Mouse (Mus musculus) hindbrain, embryonic 12.5 days (tissue): ENCODE data around the gene Cpd. TPM values are rescaled to one million over a fixed set of nuclear protein-coding genes. Genes with fewer than 3 reads are reported as not detected.
A peak's percentile ranks its signal among the peaks of the same experiment; 100 is the strongest.

Experiments
- ATAC-seq: fragments of 200-750 bp; cut with Nextera tagmentation; 2 replicates; pipeline ENCODE4 v1.8.0; 2017; ENCODE audit warnings: moderate TSS enrichment; ENCODE audit not compliant: low FRiP score
- H3K27ac ChIP-seq: fragments of 300-500 bp; sonication (generic); 2 replicates; pipeline ENCODE4 v1.5.1; 2016; ENCODE audit warnings: mild to moderate bottlenecking
- H3K27me3 ChIP-seq: fragments of 300-500 bp; sonication (generic); 2 replicates; pipeline ENCODE4 v1.6.1; 2016; ENCODE audit warnings: mild to moderate bottlenecking
- H3K36me3 ChIP-seq: fragments of 300-500 bp; sonication (generic); 2 replicates; pipeline ENCODE4 v1.6.1; 2016; ENCODE audit warnings: mild to moderate bottlenecking
- H3K4me1 ChIP-seq: fragments of 300-500 bp; sonication (generic); 2 replicates; pipeline ENCODE4 v1.6.1; 2016
- H3K4me2 ChIP-seq: fragments of 300-500 bp; sonication (generic); replicated peaks from 2 replicates; pipeline ENCODE4 v1.6.1; 2016; ENCODE audit warnings: mild to moderate bottlenecking
- H3K4me3 ChIP-seq: fragments of 300-500 bp; sonication (generic); 2 replicates; pipeline ENCODE4 v1.5.1; 2016; ENCODE audit warnings: mild to moderate bottlenecking
- H3K9ac ChIP-seq: fragments of 300-500 bp; sonication (generic); 2 replicates; pipeline ENCODE4 v1.6.1; 2016; ENCODE audit warnings: mild to moderate bottlenecking, moderate library complexity
- H3K9me3 ChIP-seq: fragments of 300-500 bp; sonication (generic); replicated peaks from 2 replicates; pipeline ENCODE4 v1.6.1; 2016; ENCODE audit warnings: mild to moderate bottlenecking
- WGBS: fragments of 180-500 bp; shearing (Covaris S2); methylation state at CpG from one replicate; pipeline ENCODE4 v1.1.7; 2016; 5-methylcytosine and 5-hydroxymethylcytosine counted together
- polyA plus RNA-seq: library from polyadenylated mRNA; unstranded; fragments of >200 nt; fragmentation: Nextera tagmentation; extraction: Ambion mirVana; gene quantifications from 2 replicates; pipeline ENCODE4 v1.2.1, GENCODE M21; 2016

The Cpd gene
- polyA plus RNA-seq, 1 experiment from 2014 or later: 15.6 TPM

DNA sequence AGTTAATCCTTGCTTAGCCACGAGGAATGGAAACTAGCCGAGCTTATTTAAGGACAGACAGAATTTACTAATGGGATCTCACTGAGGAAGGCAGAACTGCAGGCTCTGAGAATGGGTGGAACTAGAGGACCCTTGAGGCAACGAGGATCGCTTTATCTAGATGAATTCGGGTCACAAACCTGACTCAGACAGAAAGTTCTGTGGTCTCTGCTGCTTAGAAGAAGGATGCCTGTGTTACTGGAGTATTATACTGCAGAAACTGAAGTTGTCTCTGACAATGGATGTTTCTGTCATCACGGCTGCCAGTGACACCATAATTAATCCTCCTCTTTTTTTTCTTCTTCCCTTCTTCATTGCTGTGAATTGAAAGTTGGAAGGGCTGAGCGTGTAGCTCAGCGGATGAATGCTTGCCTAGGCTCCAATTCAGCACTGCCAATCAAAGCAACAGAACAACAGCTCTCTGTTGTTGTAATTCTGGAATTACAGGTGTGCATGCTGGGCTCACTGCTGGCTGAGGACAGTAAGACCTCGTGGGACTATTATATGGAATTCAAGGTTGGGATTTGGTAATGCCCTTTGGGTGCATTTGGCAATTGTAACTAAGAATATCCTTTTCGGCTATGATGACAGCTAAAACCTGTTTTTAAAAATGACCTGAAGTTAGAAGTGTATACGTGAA lies 25.9 kb upstream of the Cpd start:
- Histone ChIP-seq H3K9me3 (no peaks in the 10 kb centered on the region), H3K9ac (no peak overlapping the region), H3K36me3 (no peaks in the 10 kb centered on the region), H3K27ac (no peak overlapping the region), H3K4me3 (no peak overlapping the region), H3K4me2 (no peak overlapping the region), H3K27me3 (no peaks in the 10 kb centered on the region), H3K4me1 (no peaks in the 10 kb centered on the region)
- 66% methylated on average over 11 of the region's 11 CpGs for WGBS
- no peak for ATAC-seq

GRCm38 (mm10) chr11:76861185-76861584 lies 14.4 kb upstream of the Cpd start:
- 98% methylated on average over 3 of the region's 3 CpGs for WGBS
- H3K9me3 ChIP-seq: no peaks in the 10 kb centered on the region

DNA sequence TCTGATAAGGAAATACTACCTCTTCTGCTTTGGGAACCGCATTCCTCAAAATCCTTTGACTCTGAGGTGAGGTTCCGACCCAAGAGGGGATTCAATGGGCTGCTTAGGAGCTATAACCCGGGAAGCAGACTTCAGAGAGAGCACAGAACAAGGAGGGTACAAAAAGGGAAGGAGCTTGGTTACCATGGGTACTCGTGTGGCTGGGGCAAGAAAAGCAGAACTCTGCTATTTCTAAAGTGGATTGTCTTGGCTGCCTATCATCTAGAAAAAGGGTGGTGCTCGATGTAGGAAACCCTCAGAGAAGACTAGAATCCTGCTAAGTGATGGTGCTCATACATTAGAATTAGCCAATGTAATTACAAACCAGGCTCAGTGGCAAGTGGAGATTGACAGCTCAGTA lies 12.4 kb upstream of the Cpd start:
- H3K27me3 ChIP-seq: no peaks in the 10 kb centered on the region
- no peak overlapping the region for H3K27ac ChIP-seq
- H3K9ac ChIP-seq: no peak overlapping the region
- H3K36me3 ChIP-seq: no peaks in the 10 kb centered on the region
- no peak overlapping the region for H3K4me3 ChIP-seq
- 63% methylated on average over 5 of the region's 5 CpGs for WGBS
- H3K4me2 ChIP-seq: no peak overlapping the region
- no peaks in the 10 kb centered on the region for H3K9me3 ChIP-seq
- H3K4me1 ChIP-seq: peaks cover 6% of the 10 kb centered on the region; the same call in 1 of the 2 replicates
- no peak for ATAC-seq

More at GRCm38 (mm10) chr11:76861185-76861584, 14.4 kb upstream of the Cpd start:
- Histone ChIP-seq H3K27ac (no peak overlapping the region), H3K9ac (no peak overlapping the region), H3K4me2 (no peak overlapping the region), H3K4me3 (no peak overlapping the region), H3K27me3 (no peaks in the 10 kb centered on the region), H3K36me3 (no peaks in the 10 kb centered on the region), H3K4me1 (no peaks in the 10 kb centered on the region)
- ATAC-seq: no peak

GRCm38 (mm10) chr11:76858781-76859180 lies 12.0 kb upstream of the Cpd start:
- Histone ChIP-seq H3K27me3 (no peaks in the 10 kb centered on the region), H3K27ac (no peak overlapping the region), H3K4me3 (no peak overlapping the region), H3K36me3 (no peaks in the 10 kb centered on the region), H3K4me2 (no peak overlapping the region), H3K4me1 (peaks cover 6% of the 10 kb centered on the region; the same call in 1 of the 2 replicates), H3K9me3 (no peaks in the 10 kb centered on the region), H3K9ac (no peak overlapping the region)
- ATAC-seq: no peak
- 77% methylated on average over 5 of the region's 5 CpGs for WGBS

- no peak overlapping the region for H3K4me2 ChIP-seq
- no peak overlapping the region for H3K9ac ChIP-seq
- H3K4me3 ChIP-seq: no peak overlapping the region
- no peaks in the 10 kb centered on the region for H3K36me3 ChIP-seq
- WGBS: 86% methylated on average over 7 of the region's 7 CpGs
- no peak overlapping the region for H3K27ac ChIP-seq
- no peaks in the 10 kb centered on the region for H3K27me3 ChIP-seq
- no peaks in the 10 kb centered on the region for H3K9me3 ChIP-seq
- no peak for ATAC-seq
- H3K4me1 ChIP-seq: peaks cover 6% of the 10 kb centered on the region; the same call in 1 of the 2 replicates
These were observed 10.3 kb upstream of the Cpd start for GRCm38 (mm10) chr11:76857111-76857510.

DNA sequence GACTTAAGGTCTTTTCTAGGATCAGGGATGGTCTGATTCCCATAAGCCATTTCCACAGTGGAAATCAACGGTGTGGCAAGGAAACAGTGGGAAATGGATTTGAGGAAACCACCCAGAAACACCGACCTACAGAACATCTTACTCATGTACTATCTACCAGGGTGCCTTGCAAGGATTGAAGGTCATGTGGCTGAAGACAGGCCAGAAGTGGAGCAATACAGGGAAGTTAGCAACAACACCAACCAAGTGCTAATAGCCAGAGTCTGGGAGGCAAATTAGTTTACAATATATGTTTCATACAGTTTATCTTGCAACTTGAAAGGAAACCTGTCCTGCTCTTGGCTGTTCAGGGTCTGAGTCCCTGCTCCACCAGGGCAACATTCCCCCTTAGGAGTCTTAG lies 9.8 kb upstream of the Cpd start:
- Histone ChIP-seq H3K27me3 (no peaks in the 10 kb centered on the region), H3K27ac (no peak overlapping the region), H3K4me2 (no peak overlapping the region), H3K36me3 (no peaks in the 10 kb centered on the region), H3K4me1 (peaks cover 6% of the 10 kb centered on the region; the same call in 1 of the 2 replicates), H3K4me3 (no peak overlapping the region), H3K9ac (no peak overlapping the region), H3K9me3 (no peaks in the 10 kb centered on the region)
- WGBS: 92% methylated on average over 2 of the region's 2 CpGs
- ATAC-seq: no peak

- whole genome bisulfite sequencing: 40% methylated on average over 17 of the region's 17 CpGs
- ATAC-seq: no peak
- H3K4me1 ChIP-seq: peaks cover 6% of the 10 kb centered on the region; the same call in 1 of the 2 replicates
- peak overlapping the region; percentile 17; the same call in 1 of the 2 replicates for H3K4me2 ChIP-seq
- H3K4me3 ChIP-seq: no peak overlapping the region
- no peaks in the 10 kb centered on the region for H3K36me3 ChIP-seq
- H3K9me3 ChIP-seq: no peaks in the 10 kb centered on the region
- no peak overlapping the region for H3K9ac ChIP-seq
- H3K27ac ChIP-seq: no peak overlapping the region
- H3K27me3 ChIP-seq: no peaks in the 10 kb centered on the region
These were observed 7.9 kb upstream of the Cpd start for GRCm38 (mm10) chr11:76854475-76855341.

- 77% methylated on average over 3 of the region's 3 CpGs for WGBS
- Histone ChIP-seq H3K9ac (no peak overlapping the region), H3K4me1 (peaks cover 8% of the 10 kb centered on the region; the same call in 1 of the 2 replicates), H3K27ac (no peak overlapping the region), H3K36me3 (no peaks in the 10 kb centered on the region), H3K4me3 (no peak overlapping the region), H3K9me3 (no peaks in the 10 kb centered on the region), H3K4me2 (no peak overlapping the region), H3K27me3 (no peaks in the 10 kb centered on the region)
- no peak for ATAC-seq
These were observed 4.7 kb upstream of the Cpd start for GRCm38 (mm10) chr11:76851512-76851911.

GRCm38 (mm10) chr11:76849596-76849995 lies 2.8 kb upstream of the Cpd start:
- H3K4me3 ChIP-seq: no peak overlapping the region
- no peak overlapping the region for H3K4me2 ChIP-seq
- 33% methylated on average over 2 of the region's 2 CpGs for WGBS
- no peaks in the 10 kb centered on the region for H3K9me3 ChIP-seq
- no peaks in the 10 kb centered on the region for H3K36me3 ChIP-seq
- ATAC-seq: no peak
- H3K4me1 ChIP-seq: peaks cover 20% of the 10 kb centered on the region
- H3K27me3 ChIP-seq: no peaks in the 10 kb centered on the region
- H3K9ac ChIP-seq: no peak overlapping the region
- no peak overlapping the region for H3K27ac ChIP-seq

DNA sequence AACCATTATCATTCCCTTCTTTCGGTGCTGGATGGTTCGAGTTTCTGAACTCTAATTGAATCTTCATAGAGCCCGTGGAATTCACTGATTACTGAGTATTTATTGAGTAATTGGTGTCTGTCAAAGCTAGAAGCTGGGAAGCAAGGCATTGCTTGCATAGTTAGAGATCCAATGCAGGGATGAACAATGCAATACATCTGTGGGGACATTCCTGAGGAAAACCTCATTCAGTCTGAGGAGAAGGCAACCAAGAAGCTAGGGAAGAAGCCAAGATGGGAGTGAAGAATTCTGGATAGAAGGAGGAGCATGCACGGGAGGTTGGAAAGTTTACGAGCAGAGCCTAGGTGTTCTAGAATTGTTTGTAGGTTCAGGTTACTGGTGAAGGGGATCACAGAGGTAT lies 1.3 kb upstream of the Cpd start:
- Histone ChIP-seq H3K9ac (no peak overlapping the region), H3K27me3 (no peaks in the 10 kb centered on the region), H3K4me2 (no peak overlapping the region), H3K27ac (no peak overlapping the region), H3K4me1 (peaks cover 26% of the 10 kb centered on the region), H3K4me3 (no peak overlapping the region), H3K9me3 (no peaks in the 10 kb centered on the region), H3K36me3 (no peaks in the 10 kb centered on the region)
- WGBS: 83% methylated on average over 5 of the region's 5 CpGs
- ATAC-seq: no peak

GRCm38 (mm10) chr11:76847354-76847753 lies 536 bp upstream of the Cpd start:
- Histone ChIP-seq H3K36me3 (no peaks in the 10 kb centered on the region), H3K4me3 (peak overlapping the region; percentile 94), H3K9ac (peak overlapping the region; percentile 13; the same call in 1 of the 2 replicates), H3K27ac (no peak overlapping the region), H3K4me1 (peaks cover 30% of the 10 kb centered on the region), H3K4me2 (peak overlapping the region; percentile 76), H3K27me3 (no peaks in the 10 kb centered on the region), H3K9me3 (no peaks in the 10 kb centered on the region)
- ATAC-seq: 0 out of 2 replicates have a peak, but pooled peaks have one; percentile 55
- WGBS: 34% methylated on average over 8 of the region's 8 CpGs

DNA sequence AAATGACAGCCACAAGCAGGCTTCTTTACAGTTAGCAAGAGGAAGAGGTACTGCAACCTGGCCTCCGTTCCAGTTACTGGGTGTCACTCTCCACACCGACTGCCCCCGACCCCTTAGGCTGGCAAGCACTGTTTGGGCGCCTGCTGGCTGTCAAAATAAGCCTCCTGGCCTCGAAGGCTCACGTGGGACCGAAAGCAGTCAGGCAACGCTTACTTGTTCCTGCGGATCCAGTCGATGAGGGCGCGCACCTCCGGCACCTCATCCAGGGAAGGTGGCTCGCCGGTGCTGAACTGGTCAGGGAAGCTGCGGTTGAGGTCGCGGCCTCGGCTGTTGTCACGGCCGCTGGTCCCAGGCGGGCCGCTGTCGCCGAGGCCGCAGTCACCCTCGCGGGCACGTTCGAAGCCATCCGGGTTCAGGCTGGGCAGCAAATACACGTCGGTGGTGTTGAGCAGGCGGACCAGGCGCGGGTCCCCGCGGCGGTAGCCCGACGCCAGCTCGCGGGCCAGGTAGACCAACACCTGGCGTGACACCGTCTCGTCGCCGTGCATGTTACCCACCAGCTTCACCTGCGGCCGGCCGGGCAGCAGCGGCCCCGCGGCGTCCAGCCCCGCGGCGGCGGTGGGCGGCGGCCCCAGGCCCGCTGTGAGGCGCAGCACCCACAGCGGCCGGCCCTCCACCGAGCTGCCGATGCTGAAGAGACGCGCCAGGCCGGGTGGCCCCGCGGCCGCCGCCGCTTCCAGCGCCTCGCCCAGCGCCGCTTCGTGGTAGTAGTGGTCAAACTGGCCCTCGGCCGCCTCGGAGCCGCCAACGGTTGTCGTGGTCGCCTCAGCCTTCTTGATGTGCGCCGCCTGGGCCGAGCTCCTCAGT lies 574 bp downstream of the Cpd start:
- Histone ChIP-seq H3K4me1 (peaks cover 36% of the 10 kb centered on the region), H3K27me3 (no peaks in the 10 kb centered on the region), H3K9me3 (no peaks in the 10 kb centered on the region), H3K4me2 (peak overlapping the region; percentile 76), H3K9ac (peak overlapping the region; percentile 93), H3K27ac (peak overlapping the region; percentile 94), H3K36me3 (no peaks in the 10 kb centered on the region), H3K4me3 (peak overlapping the region; percentile 94)
- ATAC-seq: peak; percentile 75
- under 1% methylated on average over 84 of the region's 90 CpGs for WGBS
